Mouse (Mus musculus) megakaryocyte, embryonic 14.5 days (primary cell): ENCODE measurements around the gene Tll2. TPM values are rescaled to one million over a fixed set of nuclear protein-coding genes. Genes with fewer than 3 reads are reported as not detected.

Experiments
- H3K27me3 ChIP-seq: replicated peaks from 2 replicates; pipeline ENCODE3; 2012; ENCODE audit warnings: inconsistent platforms
- H3K36me3 ChIP-seq: replicated peaks from 2 replicates; pipeline ENCODE3; 2012; ENCODE audit warnings: low read length, inconsistent platforms, mixed read lengths
- H3K4me1 ChIP-seq: 2 replicates; pipeline ENCODE4 v1.6.1; 2012; ENCODE audit warnings: inconsistent platforms
- H3K4me3 ChIP-seq: replicated peaks from 2 replicates; pipeline ENCODE3; 2012; ENCODE audit warnings: moderate library complexity, mild to moderate bottlenecking, inconsistent platforms
- H3K9me3 ChIP-seq: 2 replicates; pipeline ENCODE4 v1.6.1; 2012; ENCODE audit warnings: inconsistent platforms
- FLI1 ChIP-seq: IDR thresholded peaks from 2 replicates; pipeline ENCODE4 v1.6.1; 2012; ENCODE audit warnings: low read length, inconsistent platforms, mixed read lengths
- GATA1 ChIP-seq: IDR thresholded peaks from 3 replicates; pipeline ENCODE4 v1.6.1; 2012; ENCODE audit warnings: mixed read lengths, low read length, inconsistent platforms, borderline replicate concordance
- polyA plus RNA-seq: library from polyadenylated mRNA; stranded (reverse); fragments of >175 nt; gene quantifications from 2 replicates; pipeline ENCODE4 v1.2.3, GENCODE M21; 2012; ENCODE audit warnings: low replicate concordance; ENCODE audit not compliant: insufficient read depth

The Tll2 gene
- polyA plus RNA-seq, 1 experiment: not detected

DNA sequence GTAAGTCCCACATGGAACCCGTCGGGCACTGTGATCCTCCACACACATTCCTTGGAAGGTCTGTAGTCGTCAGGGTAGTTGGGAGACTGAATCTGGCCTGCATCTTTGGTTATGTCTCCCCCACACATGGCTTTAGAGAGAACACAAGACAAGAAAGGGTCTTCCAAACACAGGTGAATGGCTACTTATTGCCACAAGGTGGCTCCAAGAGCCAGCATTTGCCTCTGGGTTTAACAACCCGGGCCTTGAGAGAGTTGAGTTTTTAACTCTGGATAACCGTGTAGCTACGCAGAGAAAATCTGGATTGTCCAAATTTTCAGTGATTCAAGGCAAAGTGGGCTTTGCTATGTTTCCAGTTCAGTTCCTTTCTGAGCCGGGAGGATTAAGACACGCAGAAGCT, 101.7 kb downstream of the Tll2 start:
- Histone ChIP-seq H3K4me1 (peaks cover 43% of the 10 kb centered on the region), H3K4me3 (no peak overlapping the region), H3K36me3 (no peaks in the 10 kb centered on the region), H3K27me3 (peaks cover 62% of the 10 kb centered on the region), H3K9me3 (no peaks in the 10 kb centered on the region)
- no peak for TF ChIP-seq FLI1

DNA sequence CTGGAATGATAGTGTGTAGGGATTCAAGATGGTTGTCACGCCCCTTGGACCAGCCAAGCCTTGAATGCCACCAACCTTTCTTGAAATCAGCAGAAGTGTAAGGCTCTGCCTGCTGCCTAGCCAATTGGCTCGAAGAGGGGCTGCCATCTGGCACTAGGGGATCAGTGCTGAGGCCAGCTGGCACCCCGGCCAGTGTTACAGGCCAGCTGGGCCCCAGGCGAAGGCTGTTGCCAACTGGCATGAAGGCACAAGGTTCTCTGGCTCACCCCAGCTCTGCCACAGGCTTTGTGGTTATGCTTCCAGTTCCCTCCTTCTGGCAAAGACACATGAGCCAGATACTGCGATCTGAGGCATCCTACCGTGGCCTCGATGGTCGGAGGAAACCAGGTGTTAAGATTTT, 105.2 kb downstream of the Tll2 start:
- Histone ChIP-seq H3K4me3 (no peak overlapping the region), H3K27me3 (peaks cover 66% of the 10 kb centered on the region), H3K4me1 (peaks cover 44% of the 10 kb centered on the region), H3K9me3 (no peaks in the 10 kb centered on the region), H3K36me3 (no peaks in the 10 kb centered on the region)
- TF ChIP-seq GATA1: no peak
- TF ChIP-seq FLI1: no peak

DNA sequence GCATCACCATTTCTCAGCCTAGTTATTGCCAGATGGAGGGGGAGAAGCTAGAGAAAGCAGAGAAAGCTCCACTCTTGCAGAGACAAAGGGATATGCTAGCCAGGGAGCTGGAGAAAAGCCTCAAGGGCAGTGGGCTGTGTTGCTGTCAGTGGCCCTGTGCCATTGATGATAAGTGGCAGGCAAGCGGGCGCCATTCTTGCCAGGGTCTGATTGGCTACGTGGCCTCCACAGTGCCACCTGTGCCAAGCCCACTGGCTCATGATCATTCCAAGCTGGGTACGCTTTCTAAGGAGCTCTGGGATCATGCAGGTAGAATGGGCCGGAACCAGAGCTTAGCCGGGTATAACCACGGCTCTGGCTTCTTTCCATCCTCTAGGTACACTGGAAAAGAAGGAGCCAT, 105.8 kb downstream of the Tll2 start:
- no peak overlapping the region for H3K4me3 ChIP-seq
- TF ChIP-seq FLI1: no peak
- no peak for TF ChIP-seq GATA1
- no peaks in the 10 kb centered on the region for H3K9me3 ChIP-seq
- H3K27me3 ChIP-seq: peaks cover 67% of the 10 kb centered on the region
- H3K36me3 ChIP-seq: no peaks in the 10 kb centered on the region
- peaks cover 44% of the 10 kb centered on the region for H3K4me1 ChIP-seq

DNA sequence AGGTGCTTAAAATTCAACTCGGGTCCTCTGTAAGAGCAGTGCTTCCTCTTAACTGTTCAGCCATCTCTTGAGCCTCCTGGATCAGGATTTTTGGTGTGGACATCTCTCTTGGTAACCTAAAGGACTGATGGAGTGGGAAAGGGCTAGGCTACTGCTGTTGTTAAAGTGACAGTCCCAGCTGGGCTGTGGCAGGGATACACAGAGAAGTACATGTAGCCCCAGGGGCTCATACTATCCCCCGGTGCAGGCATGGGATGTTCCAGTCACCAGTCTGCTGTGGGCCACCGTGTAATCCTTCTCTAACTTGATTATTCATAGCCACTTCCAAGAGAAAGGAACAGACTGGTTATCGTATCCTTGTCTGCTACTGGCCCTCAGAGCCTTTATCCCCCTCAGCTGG, 109.6 kb downstream of the Tll2 start:
- H3K27me3 ChIP-seq: peaks cover 52% of the 10 kb centered on the region
- no peaks in the 10 kb centered on the region for H3K9me3 ChIP-seq
- H3K36me3 ChIP-seq: no peaks in the 10 kb centered on the region
- H3K4me1 ChIP-seq: peaks cover 41% of the 10 kb centered on the region
- no peak overlapping the region for H3K4me3 ChIP-seq
- TF ChIP-seq FLI1: no peak

DNA sequence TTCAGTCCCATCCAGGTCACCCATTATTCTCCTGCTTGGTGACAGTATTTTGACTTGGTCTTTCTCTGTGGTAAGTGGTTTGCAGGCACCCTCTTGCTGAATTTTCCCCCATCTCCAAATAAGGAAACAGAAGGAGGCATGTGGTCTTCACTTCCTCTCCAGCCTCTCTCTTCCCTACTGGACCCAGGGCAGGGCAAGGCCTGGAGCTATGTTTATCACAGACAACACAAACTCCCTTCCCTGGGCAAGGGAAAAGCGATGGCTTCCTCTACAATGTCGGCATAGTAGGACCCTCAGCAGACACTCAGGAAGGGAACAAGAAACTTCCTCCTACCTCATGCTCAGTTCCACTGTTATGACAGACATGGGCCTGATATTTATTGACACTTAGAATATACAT, 114.7 kb downstream of the Tll2 start:
- Histone ChIP-seq H3K4me1 (peaks cover 71% of the 10 kb centered on the region), H3K4me3 (peak overlapping the region; percentile 15), H3K36me3 (no peaks in the 10 kb centered on the region), H3K27me3 (peaks cover 25% of the 10 kb centered on the region), H3K9me3 (no peaks in the 10 kb centered on the region)
- TF ChIP-seq GATA1 (no peak), FLI1 (no peak)

DNA sequence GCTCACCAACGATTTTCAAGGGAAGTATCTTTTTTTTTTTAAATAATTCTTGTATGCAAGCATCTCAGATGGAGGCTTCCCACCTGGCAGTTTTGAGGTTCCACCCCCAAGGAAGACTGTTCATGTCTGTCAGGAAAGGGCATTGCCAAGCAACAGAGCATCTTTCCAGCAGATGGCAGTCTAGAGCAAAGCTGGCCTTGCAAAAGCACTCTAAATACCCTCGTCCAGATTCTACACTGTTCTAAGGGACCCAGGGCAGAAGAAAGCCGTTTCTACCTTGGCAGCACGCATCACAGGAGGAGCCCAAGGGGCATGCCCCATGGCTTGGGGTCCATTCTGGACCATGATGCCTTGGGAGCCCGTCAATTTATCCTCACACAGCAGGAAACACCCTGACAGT, 116.8 kb downstream of the Tll2 start:
- Histone ChIP-seq H3K9me3 (no peaks in the 10 kb centered on the region), H3K4me3 (no peak overlapping the region)
- TF ChIP-seq FLI1: no peak
- TF ChIP-seq GATA1: no peak

DNA sequence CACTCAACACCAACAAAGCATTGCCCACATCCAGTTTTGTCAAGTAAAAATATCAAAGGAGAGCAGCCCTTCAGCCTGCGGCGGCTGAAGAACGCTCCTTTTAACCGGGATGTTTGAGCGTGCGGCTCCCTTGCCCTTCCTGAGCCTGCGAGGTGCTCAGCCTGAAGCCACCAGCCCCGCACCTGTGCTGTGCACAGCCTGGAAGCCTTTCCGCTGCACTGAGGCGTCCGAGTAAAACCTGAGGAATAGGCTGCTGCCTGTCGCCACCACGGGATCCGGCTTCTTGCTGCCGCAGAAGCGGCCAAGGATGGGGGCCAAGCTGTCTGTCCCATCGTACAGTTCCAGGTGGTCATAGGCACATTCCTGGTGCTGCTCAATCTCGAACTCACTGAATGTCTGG, 118.1 kb downstream of the Tll2 start:
- H3K9me3 ChIP-seq: no peaks in the 10 kb centered on the region
- peak overlapping the region; percentile 44 for H3K4me3 ChIP-seq
- no peaks in the 10 kb centered on the region for H3K36me3 ChIP-seq
- peaks cover 36% of the 10 kb centered on the region for H3K27me3 ChIP-seq
- peaks cover 72% of the 10 kb centered on the region for H3K4me1 ChIP-seq
- TF ChIP-seq GATA1 (no peak), FLI1 (no peak)

More for the DNA sequence above, 116.8 kb downstream of the Tll2 start:
- H3K27me3 ChIP-seq: peaks cover 23% of the 10 kb centered on the region
- H3K36me3 ChIP-seq: no peaks in the 10 kb centered on the region
- H3K4me1 ChIP-seq: peaks cover 73% of the 10 kb centered on the region

DNA sequence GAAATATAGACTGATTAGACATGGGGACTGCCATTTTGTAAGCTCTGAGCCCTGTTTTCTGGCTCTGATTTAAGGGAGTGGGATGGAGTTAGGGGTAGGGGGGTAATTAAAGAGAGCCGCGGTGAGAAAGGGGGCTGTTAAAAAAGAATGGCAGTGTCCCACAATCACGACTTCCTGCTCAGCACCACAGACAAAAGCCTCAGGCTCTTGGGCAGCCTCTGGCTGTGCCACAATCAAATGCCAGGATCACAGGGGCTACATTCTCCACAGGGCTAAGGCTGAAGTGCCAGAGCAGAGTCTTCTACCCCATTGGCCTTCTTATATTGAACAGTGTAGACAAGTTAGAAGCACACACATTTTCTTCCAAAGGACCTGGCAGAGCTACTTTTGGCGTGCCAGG, 118.7 kb downstream of the Tll2 start:
- Histone ChIP-seq H3K27me3 (peaks cover 42% of the 10 kb centered on the region), H3K36me3 (no peaks in the 10 kb centered on the region), H3K4me1 (peaks cover 66% of the 10 kb centered on the region), H3K4me3 (no peak overlapping the region), H3K9me3 (no peaks in the 10 kb centered on the region)
- TF ChIP-seq FLI1 (no peak), GATA1 (no peak)

DNA sequence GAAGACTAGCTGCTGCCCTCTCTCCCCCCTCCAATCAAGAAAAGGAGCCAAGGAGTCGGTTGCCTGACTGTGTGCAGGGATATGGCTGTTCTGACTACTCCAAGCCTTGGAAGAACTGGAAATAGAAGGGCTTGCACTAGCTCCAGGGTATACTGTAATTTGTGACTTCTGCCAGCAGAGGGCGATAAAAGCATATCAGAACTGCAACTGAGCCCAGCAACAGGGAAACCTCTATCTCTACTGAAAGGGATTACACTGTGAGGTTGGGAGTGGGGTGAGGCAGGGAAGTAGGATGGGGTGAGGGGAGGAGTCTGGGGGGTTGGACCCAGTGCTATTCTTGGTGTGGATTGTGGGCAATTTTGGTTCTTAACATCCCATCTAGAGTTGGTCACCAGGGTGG, 119.9 kb downstream of the Tll2 start:
- H3K36me3 ChIP-seq: no peaks in the 10 kb centered on the region
- H3K4me3 ChIP-seq: no peak overlapping the region
- no peak for TF ChIP-seq FLI1
- TF ChIP-seq GATA1: no peak
- no peaks in the 10 kb centered on the region for H3K9me3 ChIP-seq
- H3K27me3 ChIP-seq: peaks cover 45% of the 10 kb centered on the region
- H3K4me1 ChIP-seq: peaks cover 54% of the 10 kb centered on the region

DNA sequence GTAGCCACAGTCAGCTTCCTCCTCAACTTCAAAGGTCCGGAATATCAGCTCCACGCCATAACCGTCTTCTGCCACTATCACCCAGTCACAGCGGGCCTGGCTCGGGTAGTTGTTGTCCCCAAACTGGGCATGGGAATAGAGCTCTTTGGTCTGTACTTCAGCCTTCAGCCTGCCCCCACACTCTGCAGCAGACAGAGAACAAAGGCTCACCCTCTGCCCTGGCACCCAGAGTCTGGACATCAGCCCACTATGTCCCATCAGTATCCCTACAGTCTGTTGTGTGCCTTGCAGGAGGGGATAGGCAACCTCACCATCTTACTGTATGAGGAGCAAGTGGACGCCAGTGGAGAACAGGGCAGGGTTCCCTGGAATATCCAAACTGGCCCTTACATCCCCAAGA, 120.3 kb downstream of the Tll2 start:
- Histone ChIP-seq H3K36me3 (no peaks in the 10 kb centered on the region), H3K9me3 (no peaks in the 10 kb centered on the region), H3K27me3 (peaks cover 45% of the 10 kb centered on the region), H3K4me3 (no peak overlapping the region), H3K4me1 (peaks cover 50% of the 10 kb centered on the region)
- TF ChIP-seq FLI1 (no peak), GATA1 (no peak)

DNA sequence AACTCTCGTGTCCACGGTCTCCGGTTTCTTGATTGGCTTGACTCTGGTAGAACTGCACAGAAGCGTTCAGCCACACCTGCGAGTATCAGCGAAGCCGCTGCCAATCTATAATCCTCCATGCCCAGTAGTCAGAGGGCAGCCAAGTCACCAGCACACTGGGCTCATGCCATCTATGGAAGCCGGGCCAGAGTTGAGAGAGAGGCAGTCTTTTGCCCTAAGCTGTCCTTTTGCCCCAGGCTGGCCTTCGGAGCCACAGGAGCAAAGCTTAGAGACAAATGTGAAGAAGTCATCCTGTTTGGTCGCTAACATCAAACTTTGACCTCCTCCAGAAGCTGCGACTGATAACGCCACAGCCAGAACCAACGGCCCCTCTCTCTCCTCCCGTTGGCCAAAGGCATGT, 123.0 kb downstream of the Tll2 start:
- TF ChIP-seq FLI1: no peak
- no peak for TF ChIP-seq GATA1
- H3K36me3 ChIP-seq: no peaks in the 10 kb centered on the region
- no peak overlapping the region for H3K4me3 ChIP-seq
- peaks cover 43% of the 10 kb centered on the region for H3K27me3 ChIP-seq
- H3K4me1 ChIP-seq: peaks cover 38% of the 10 kb centered on the region
- H3K9me3 ChIP-seq: no peaks in the 10 kb centered on the region
